Mouse (Mus musculus): ENCODE results near the gene Atxn10. TPM values are rescaled to one million over a fixed set of nuclear protein-coding genes. Genes with fewer than 3 reads are reported as not detected.

Gene Atxn10
- polyA plus RNA-seq, 1 experiment = 274 TPM

DNA sequence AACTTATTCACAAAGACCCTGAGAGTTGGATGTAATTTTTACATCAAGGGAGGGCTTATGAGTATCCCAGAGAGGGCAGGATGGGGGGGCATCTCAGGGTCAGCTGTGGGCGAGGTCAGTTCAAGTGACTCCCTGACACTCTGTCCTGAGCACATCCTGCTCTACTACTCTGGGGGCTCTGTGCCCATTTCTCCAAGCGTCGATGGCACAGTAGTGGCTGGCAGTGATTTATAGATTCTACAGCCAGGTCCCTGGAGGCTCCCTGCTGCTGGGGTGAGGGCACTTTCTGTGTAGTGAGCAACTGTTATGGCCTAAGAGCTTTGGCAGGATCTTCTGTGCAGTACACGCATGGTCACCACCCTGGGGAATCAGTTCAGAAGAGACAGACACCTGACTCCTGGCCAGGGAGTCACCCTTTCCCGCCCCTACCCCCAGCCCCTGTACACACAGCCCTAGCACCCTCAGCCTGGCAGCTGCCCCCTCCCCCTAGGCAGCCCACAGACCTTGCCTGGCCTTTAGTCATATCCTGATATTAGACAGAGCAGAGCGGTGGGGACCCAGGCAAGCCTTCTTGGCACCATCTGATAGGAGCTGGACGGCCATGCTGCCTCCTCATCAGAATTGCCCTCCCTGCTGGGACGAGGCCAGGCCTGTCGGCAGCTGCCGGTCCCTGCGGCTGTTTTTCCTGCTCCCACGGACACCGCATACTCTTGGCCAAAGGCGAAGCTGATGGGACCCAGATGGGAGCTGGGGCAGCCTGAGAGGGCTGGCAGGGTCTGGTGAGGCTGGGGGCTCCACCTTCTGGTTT is 169.3 kb downstream of the Atxn10 start:
- peaks cover 3% of the 10 kb centered on the region; the same call in 1 of the 2 replicates for H3K4me1 ChIP-seq (ENCODE audit: control insufficient read depth, insufficient read depth, low read length)
- H3K4me3 ChIP-seq (replicated peaks; ENCODE audit: insufficient read depth, low read depth, low read length) = no peak overlapping the region
- no peak for TF ChIP-seq CTCF (IDR thresholded peaks at IDR 0.05; ENCODE audit: borderline replicate concordance, insufficient read depth, low read depth, low read length)
- no peak for TF ChIP-seq POLR2A (IDR thresholded peaks at IDR 0.05; ENCODE audit: borderline replicate concordance, insufficient read depth, low read length)
- 21% methylated on average over 14 of the region's 14 CpGs for WGBS
- no peaks in the 10 kb centered on the region for H3K27me3 ChIP-seq (ENCODE audit: control insufficient read depth, insufficient read depth, low read length)
- DNase-seq = peak in 1 of 2 experiments; percentile 25
- H3K27ac ChIP-seq (ENCODE audit: insufficient read depth, low read length) = no peak overlapping the region

DNA sequence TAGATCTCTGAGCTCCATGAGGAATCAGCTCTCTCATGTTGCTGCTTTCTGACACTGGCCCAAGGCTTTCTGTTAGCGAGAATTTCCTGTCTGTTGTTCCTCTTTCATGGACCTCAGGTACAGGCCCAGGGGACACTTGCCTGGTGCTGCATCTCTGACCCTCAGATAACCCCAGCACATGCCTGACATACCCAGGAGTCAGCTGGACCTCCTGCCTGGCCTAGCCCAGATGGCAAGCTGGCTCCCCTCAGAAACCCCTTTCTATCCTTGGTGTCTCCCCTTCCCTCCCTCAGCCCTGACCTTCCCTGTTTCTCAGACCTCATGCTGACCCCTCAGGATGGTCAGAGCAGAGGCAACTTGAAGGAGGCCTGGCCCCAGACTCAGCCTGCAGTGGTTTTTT is 170.6 kb downstream of the Atxn10 start:
- DNase-seq = no peak
- WGBS = 91% methylated on average over 1 of the region's 1 CpGs
- Histone ChIP-seq H3K27me3 (ENCODE audit: control insufficient read depth, insufficient read depth, low read length) (no peaks in the 10 kb centered on the region), H3K4me1 (ENCODE audit: control insufficient read depth, insufficient read depth, low read length) (peaks cover 3% of the 10 kb centered on the region; the same call in 1 of the 2 replicates), H3K4me3 (replicated peaks; ENCODE audit: insufficient read depth, low read depth, low read length) (no peak overlapping the region), H3K27ac (ENCODE audit: insufficient read depth, low read length) (no peak overlapping the region)
- no peak for TF ChIP-seq POLR2A (IDR thresholded peaks at IDR 0.05; ENCODE audit: borderline replicate concordance, insufficient read depth, low read length)
- TF ChIP-seq CTCF (IDR thresholded peaks at IDR 0.05; ENCODE audit: borderline replicate concordance, insufficient read depth, low read depth, low read length) = no peak

DNA sequence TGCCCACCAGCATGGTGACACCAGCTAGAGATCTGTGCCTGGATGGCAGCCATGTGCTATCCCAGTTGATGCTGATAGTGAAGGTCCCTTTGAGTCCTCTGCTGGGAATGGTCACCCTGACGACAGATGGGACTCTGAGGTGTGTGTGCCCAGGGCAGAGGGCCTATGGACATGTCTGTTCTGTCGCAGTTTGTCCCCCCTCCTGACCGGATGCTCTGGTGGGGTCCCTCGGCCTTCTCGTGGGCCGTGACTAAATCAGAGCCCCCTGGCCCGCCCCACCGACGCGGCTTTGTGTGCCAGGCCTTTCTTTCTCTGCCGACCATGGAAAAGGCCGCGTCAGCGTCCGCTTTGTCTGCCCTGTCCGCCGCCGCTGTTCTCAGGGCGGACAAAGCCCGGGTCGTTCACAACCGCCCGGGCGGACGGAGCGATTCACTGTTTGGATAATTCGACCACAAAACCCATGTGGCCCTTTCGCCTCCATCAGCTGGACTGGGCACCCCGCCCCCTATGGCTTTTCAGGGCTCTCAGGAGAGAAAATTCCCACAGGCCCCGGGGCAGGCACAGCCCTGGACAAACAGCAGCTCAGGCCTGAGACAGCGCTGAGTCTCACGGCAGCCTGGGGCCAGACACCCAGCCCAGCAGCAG is 171.4 kb downstream of the Atxn10 start:
- WGBS = 69% methylated on average over 32 of the region's 32 CpGs
- H3K27ac ChIP-seq (ENCODE audit: insufficient read depth, low read length) = no peak overlapping the region
- TF ChIP-seq POLR2A (IDR thresholded peaks at IDR 0.05; ENCODE audit: borderline replicate concordance, insufficient read depth, low read length) (no peak), CTCF (IDR thresholded peaks at IDR 0.05; ENCODE audit: borderline replicate concordance, insufficient read depth, low read depth, low read length) (no peak)

More for the DNA sequence above, 171.4 kb downstream of the Atxn10 start:
- H3K27me3 ChIP-seq (ENCODE audit: control insufficient read depth, insufficient read depth, low read length) = no peaks in the 10 kb centered on the region
- DNase-seq = no peak
- peaks cover 3% of the 10 kb centered on the region; the same call in 1 of the 2 replicates for H3K4me1 ChIP-seq (ENCODE audit: control insufficient read depth, insufficient read depth, low read length)
- H3K4me3 ChIP-seq (replicated peaks; ENCODE audit: insufficient read depth, low read depth, low read length) = no peak overlapping the region

Other genes starting within 250 kb of the Atxn10 start
- gene Smc1b, start 204.3 kb upstream of the Atxn10 start, polyA plus RNA-seq (2012; rRNA removed) = 0.05 and 0.23 TPM in 2 replicates
- gene Ribc2, start 204.2 kb upstream of the Atxn10 start, polyA plus RNA-seq (2012; rRNA removed) = 0.13 and 0.29 TPM in 2 replicates
- gene Fbln1, start 130.3 kb upstream of the Atxn10 start, polyA plus RNA-seq (2012; rRNA removed) = 6.9 and 10.1 TPM in 2 replicates
- gene 7530416G11Rik, start 167.0 kb downstream of the Atxn10 start, polyA plus RNA-seq (2012; rRNA removed) = not detected in 2 replicates
- gene Wnt7b, start 246.2 kb downstream of the Atxn10 start, polyA plus RNA-seq (2012; rRNA removed) = 11.1 and 14.7 TPM in 2 replicates

Data from cerebellum, adult 2 months (tissue).